Mouse (Mus musculus): ENCODE measurements around the gene Piga. TPM values are rescaled to one million over a fixed set of nuclear protein-coding genes. Genes with fewer than 3 reads are reported as not detected.

The Piga gene
- polyA plus RNA-seq, 1 experiment = 5.0 TPM

DNA sequence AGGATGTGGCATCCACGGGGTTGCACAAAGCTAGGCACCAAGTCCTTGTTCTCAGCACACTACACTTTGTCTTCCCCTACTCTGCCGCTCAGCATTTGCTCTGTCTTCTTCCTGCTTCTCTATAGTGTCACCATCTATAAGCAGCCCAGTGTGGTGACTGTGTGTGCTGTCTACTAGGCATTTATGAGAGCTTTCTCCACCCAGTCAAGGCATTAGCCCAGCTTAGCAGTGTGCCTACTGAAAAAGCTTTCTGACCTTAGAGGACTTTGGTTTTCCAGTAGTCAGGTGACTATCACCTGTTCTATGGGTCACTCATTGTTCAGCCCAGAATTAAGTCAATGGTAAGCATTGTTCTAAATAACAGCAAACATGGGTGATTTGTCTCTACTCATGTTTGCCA is 11.5 kb downstream of the Piga start:
- DNase-seq (ENCODE audit: extremely low spot score in 1 of 2, low spot score in 1 of 2) = no peak

DNA sequence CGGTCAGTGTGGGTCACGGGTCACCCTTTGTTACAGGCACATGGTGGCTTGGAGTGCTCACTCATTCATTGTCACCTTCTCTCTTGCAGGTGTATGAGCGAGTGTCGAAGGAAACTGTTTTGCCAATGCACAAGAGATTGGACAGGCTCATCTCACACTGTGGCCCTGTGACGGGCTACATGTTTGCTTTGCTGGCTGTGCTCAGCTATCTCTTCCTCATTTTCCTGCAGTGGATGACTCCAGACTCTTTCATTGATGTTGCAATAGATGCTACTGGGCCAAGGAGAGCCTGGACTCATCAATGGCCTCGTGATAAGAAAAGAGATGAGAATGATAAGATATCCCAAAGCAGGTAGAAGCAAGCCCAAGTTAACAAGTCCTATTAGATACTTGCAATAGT is 12.0 kb downstream of the Piga start:
- DNase-seq (ENCODE audit: extremely low spot score in 1 of 2, low spot score in 1 of 2) = no peak

GRCm38 (mm10) chrX:164432682-164433081 is 13.1 kb downstream of the Piga start:
- DNase-seq (ENCODE audit: extremely low spot score in 1 of 2, low spot score in 1 of 2) = no peak

GRCm38 (mm10) chrX:164436709-164437108 is 17.1 kb downstream of the Piga start, which contains the start of gene Asb11:
TSS of gene Asb11 (plus strand) at chrX:164436994.
- no peak for DNase-seq (ENCODE audit: extremely low spot score in 1 of 2, low spot score in 1 of 2)

GRCm38 (mm10) chrX:164439462-164439861 is 19.9 kb downstream of the Piga start:
- no peak for DNase-seq (ENCODE audit: extremely low spot score in 1 of 2, low spot score in 1 of 2)

- no peak for DNase-seq (ENCODE audit: extremely low spot score in 1 of 2, low spot score in 1 of 2)
These were observed 20.6 kb downstream of the Piga start for GRCm38 (mm10) chrX:164440140-164440539.

DNA sequence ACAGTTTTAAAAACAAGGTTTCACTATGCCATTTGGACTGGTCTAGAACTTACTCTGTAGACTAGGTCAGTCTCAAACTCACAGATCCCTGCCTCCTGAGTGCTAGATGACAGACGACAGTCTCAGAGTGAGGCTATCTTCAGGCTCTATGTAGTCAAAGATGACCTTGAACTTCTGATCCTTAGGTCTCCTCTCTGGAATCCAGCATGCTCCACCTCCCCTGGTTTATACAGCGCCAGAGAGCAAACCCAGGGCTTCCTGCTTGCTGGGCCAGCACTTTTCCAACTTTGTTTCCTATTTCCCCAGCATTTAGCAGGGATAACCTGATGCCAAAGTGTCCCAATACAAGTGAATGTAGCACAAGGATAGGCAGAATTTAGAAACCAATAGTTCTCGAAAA is 21.1 kb downstream of the Piga start:
- no peak for DNase-seq (ENCODE audit: extremely low spot score in 1 of 2, low spot score in 1 of 2)

GRCm38 (mm10) chrX:164441306-164441705 is 21.7 kb downstream of the Piga start:
- no peak for DNase-seq (ENCODE audit: extremely low spot score in 1 of 2, low spot score in 1 of 2)

GRCm38 (mm10) chrX:164445601-164446000 is 26.0 kb downstream of the Piga start:
- no peak for DNase-seq (ENCODE audit: extremely low spot score in 1 of 2, low spot score in 1 of 2)

- no peak for DNase-seq (ENCODE audit: extremely low spot score in 1 of 2, low spot score in 1 of 2)
These were observed 26.5 kb downstream of the Piga start for GRCm38 (mm10) chrX:164446106-164446551.

DNA sequence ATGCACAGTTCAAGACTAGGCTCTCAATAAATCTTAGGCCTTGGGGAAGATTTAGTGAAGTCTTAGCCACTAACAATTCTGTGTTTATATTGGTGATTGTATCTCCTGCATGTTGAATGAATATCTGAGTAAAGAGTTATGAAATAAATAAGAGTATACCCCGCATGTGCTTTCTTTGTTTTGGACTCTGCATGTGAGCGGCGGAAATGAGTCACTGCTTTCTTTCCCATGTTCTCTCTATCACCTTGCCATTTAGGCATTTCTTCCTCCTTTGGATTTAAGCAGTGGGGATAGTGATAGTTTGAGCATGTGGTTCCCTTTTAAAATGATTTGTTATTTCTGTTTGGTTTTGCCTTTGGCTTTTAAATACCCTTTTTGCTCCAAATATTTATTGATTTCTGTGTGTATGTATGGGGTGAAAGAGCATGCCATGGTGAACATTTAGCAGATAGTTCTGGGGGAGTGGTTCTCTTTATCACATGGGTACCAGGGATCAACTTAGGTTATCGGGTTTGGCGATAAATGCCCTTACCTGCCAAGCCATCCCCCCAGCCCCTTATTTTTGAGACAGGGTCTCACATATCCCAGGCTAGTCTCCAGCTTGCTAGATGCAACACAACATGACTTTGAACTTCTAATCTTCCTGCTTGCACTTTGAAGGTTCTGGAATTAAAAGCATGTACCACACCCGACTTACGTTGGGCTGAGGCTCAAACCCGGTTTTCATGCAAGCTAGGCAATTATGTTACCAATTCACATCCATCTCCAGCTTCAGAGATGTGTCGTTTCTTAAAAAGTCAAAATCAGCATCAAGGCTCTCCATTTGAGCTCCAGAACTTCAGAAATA is 27.5 kb downstream of the Piga start:
- no peak for DNase-seq (ENCODE audit: extremely low spot score in 1 of 2, low spot score in 1 of 2)

GRCm38 (mm10) chrX:164447682-164448071 is 28.1 kb downstream of the Piga start:
- no peak for DNase-seq (ENCODE audit: extremely low spot score in 1 of 2, low spot score in 1 of 2)

DNA sequence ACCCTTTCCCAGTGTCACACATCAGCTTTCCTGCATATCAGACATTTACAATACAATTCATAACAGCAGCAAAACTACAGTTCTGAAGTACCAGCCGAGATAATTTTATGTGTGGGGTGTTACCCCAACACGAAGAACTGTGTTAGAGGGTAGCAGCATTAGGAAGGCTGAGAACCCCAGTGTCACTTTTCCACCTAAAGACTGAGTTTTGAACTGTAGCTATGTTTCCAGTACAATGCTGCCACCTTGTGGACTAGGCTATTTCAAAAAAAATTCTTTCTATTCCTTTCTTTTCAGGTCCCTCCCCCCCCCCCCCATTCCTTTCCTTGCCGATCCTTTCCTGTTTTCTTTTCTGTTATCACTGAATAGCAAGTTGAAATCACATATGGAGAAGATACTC is 29.6 kb downstream of the Piga start:
- peak in 1 of 2 experiments; percentile 83 for DNase-seq (ENCODE audit: extremely low spot score in 1 of 2, low spot score in 1 of 2)

GRCm38 (mm10) chrX:164459205-164459878 is 39.8 kb downstream of the Piga start:
- no peak for DNase-seq (ENCODE audit: extremely low spot score in 1 of 2, low spot score in 1 of 2)

Other genes with a start within 250 kb of the Piga start
- 1.4 and 1.8 TPM in 2 replicates for gene Bmx, start 161.6 kb upstream of the Piga start, polyA plus RNA-seq (2012; rRNA removed)
- gene Pir, start 150.4 kb upstream of the Piga start, polyA plus RNA-seq (2012; rRNA removed) = 7.0 and 7.5 TPM in 2 replicates
- gene Vegfd, start 46.4 kb upstream of the Piga start, polyA plus RNA-seq (2012; rRNA removed) = 1.3 and 2.2 TPM in 2 replicates
- 5.0 and 5.6 TPM in 2 replicates for gene Asb11, start 17.2 kb downstream of the Piga start, polyA plus RNA-seq (2012; rRNA removed)
- not detected in 2 replicates for gene Asb9, start 86.5 kb downstream of the Piga start, polyA plus RNA-seq (2012; rRNA removed)